Mouse (Mus musculus): ENCODE results near the gene Trappc5.
A peak's percentile ranks its signal among the peaks of the same experiment; 100 is the strongest.

GRCm38 (mm10) chr8:3671980-3672491 lies 4.1 kb upstream of the Trappc5 start, which contains the start of gene Fcor:
- TF ChIP-seq CTCF (conservative IDR thresholded peaks at IDR 0.05; ENCODE audit: insufficient read depth, insufficient read length, low read depth, low read length), result peak; percentile 95
- TF ChIP-seq POLR2A (IDR thresholded peaks at IDR 0.05; ENCODE audit: low read depth, low read length), result no peak

All from kidney, adult 2 months (tissue).